In the genomic region with DNA sequence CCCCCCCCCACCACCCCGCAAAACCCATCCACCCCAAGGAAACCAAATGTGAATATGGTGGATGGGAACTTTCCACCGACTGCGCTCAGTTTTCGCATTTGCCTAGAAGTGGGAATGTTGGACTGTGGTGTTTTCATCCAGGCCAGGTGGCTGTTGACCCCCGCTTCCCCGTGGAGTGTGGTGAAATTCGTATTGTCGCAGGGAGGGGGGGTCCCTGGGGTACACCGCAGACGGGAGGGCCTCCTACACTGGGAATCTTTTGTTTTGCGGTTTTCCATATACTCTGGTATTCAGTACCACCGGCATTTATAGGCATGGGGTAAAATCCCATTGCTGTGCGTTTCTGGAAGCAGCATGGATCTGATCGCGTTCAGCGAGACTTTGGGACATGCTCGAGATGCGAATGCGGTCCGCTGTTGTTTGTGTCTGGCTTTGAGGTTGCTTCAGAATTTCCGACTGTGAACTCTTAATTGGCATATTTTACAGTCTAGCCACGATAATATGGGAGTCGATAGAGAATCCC, we compare ENCODE assay signal across 8 mouse cellular contexts. TPM values are rescaled to one million over a fixed set of nuclear protein-coding genes. Genes with fewer than 3 reads are reported as not detected.
A peak's percentile ranks its signal among the peaks of the same experiment; 100 is the strongest.
DNase-seq lines count a peak whose midpoint lies in the region; ATAC-seq lines count a peak whose summit lies in the region.

No protein-coding gene starts in this region.

- peak overlapping the region; percentile 89 for H3K4me2 ChIP-seq in liver, embryonic 11.5 days

- H3K36me3 ChIP-seq in heart, embryonic 10.5 days: no peaks in the 10 kb centered on the region
- no peaks in the 10 kb centered on the region for H3K36me3 ChIP-seq in liver, embryonic 11.5 days (ENCODE audit: control insufficient read depth, insufficient read depth, low read length)

- no peak for DNase-seq in heart, embryonic 10.5 days (ENCODE audit: low spot score)
- no peak for DNase-seq in heart, adult 9 months (ENCODE audit: low spot score in 2 of 2)
- DNase-seq in thymus, postnatal 4 days: peak; percentile 30
- no peak for DNase-seq in thymus, adult 18-20 months
- DNase-seq in liver, embryonic 11.5 days (ENCODE audit: low spot score): no peak
- DNase-seq in left cerebral cortex, postnatal 36 days (ENCODE audit: low spot score in 2 of 2): no peak
- DNase-seq in left cerebral cortex, adult 9 months (ENCODE audit: low spot score in 2 of 2): no peak
- no peak for DNase-seq in kidney, adult 9 months

- 24% methylated on average over 23 of the region's 23 CpGs for WGBS in heart, embryonic 10.5 days
- 18% methylated on average over 23 of the region's 23 CpGs for WGBS in liver, embryonic 11.5 days

- H3K9me3 ChIP-seq in heart, embryonic 10.5 days: no peaks in the 10 kb centered on the region
- no peaks in the 10 kb centered on the region for H3K9me3 ChIP-seq in liver, embryonic 11.5 days (ENCODE audit: control insufficient read depth, low read length)

- intact Hi-C loops in left cerebral cortex, postnatal 36 days (cut with DNase I): no loop called here

- peak overlapping the region; percentile 91 for H3K9ac ChIP-seq in liver, embryonic 11.5 days (ENCODE audit: low read depth, low read length)

- peak overlapping the region; percentile 99 for H3K4me3 ChIP-seq in heart, embryonic 10.5 days
- peak overlapping the region; percentile 84 for H3K4me3 ChIP-seq in liver, embryonic 11.5 days (ENCODE audit: low read depth, low read length)

- H3K4me1 ChIP-seq in heart, embryonic 10.5 days: peaks cover 24% of the 10 kb centered on the region
- H3K4me1 ChIP-seq in liver, embryonic 11.5 days (replicated peaks; ENCODE audit: control insufficient read depth, insufficient read depth, low read length): peaks cover 32% of the 10 kb centered on the region

- peak overlapping the region; percentile 96 for H3K27ac ChIP-seq in heart, embryonic 10.5 days
- H3K27ac ChIP-seq in liver, embryonic 11.5 days (ENCODE audit: low read depth, low read length): peak overlapping the region; percentile 90

- no peaks in the 10 kb centered on the region for H3K27me3 ChIP-seq in heart, embryonic 10.5 days (ENCODE audit: insufficient read depth, poor library complexity, severe bottlenecking)
- no peaks in the 10 kb centered on the region for H3K27me3 ChIP-seq in liver, embryonic 11.5 days (replicated peaks; ENCODE audit: control insufficient read depth, insufficient read depth, low read length)

- ATAC-seq in liver, embryonic 11.5 days (replicated peaks; ENCODE audit: low FRiP score): no peak

RNA-seq across cellular contexts. Expression of gene Hectd4, which starts 1.4 kb away (rescaled TPM):
- polyA plus RNA-seq in heart, embryonic 10.5 days (2016; fragmentation: Nextera tagmentation; extraction: Ambion mirVana): 3.9 and 4.8 TPM in 2 replicates
- polyA plus RNA-seq in liver, embryonic 11.5 days (2014; fragmentation: Nextera tagmentation; extraction: Ambion mirVana): 11.8 and 16.3 TPM in 2 replicates
- total RNA-seq in left cerebral cortex, postnatal 36 days (2021): 100 to 1,000 TPM; 180 to 207 TPM

RNA-seq across cellular contexts. Expression of gene Rpl6, which starts 17.1 kb away (rescaled TPM):
- 463 and 580 TPM in 2 replicates for polyA plus RNA-seq in heart, embryonic 10.5 days (2016; fragmentation: Nextera tagmentation; extraction: Ambion mirVana)
- 959 and 1,036 TPM in 2 replicates for polyA plus RNA-seq in liver, embryonic 11.5 days (2014; fragmentation: Nextera tagmentation; extraction: Ambion mirVana)
- 100 to 1,000 TPM; 401 to 441 TPM for total RNA-seq in left cerebral cortex, postnatal 36 days (2021)

RNA-seq across cellular contexts. Expression of gene Ptpn11, which starts 30.2 kb away (rescaled TPM):
- polyA plus RNA-seq in heart, embryonic 10.5 days (2016; fragmentation: Nextera tagmentation; extraction: Ambion mirVana): 27.2 and 27.8 TPM in 2 replicates
- polyA plus RNA-seq in liver, embryonic 11.5 days (2014; fragmentation: Nextera tagmentation; extraction: Ambion mirVana): 21.5 TPM in 2 replicates
- 10 to 100 TPM; 93.7 to 99.3 TPM for total RNA-seq in left cerebral cortex, postnatal 36 days (2021)
